Mouse (Mus musculus) brown adipose tissue, adult 24 weeks (tissue): Measurements from ENCODE around the gene Tnc. TPM values are rescaled to one million over a fixed set of nuclear protein-coding genes. Genes with fewer than 3 reads are reported as not detected.

ENCODE experiments used
- H3K27ac ChIP-seq: fragments of 200-500 bp; replicated peaks from 2 replicates; pipeline ENCODE4 v1.5.1; 2012; ENCODE audit warnings: low read depth, mild to moderate bottlenecking, low read length
- H3K4me1 ChIP-seq: fragments of 200-500 bp; 2 replicates; pipeline ENCODE4 v1.6.1; 2012; ENCODE audit warnings: low read length, mixed read lengths; ENCODE audit not compliant: control insufficient read depth, insufficient read depth, insufficient read length
- H3K4me3 ChIP-seq: fragments of 200-500 bp; 2 replicates; pipeline ENCODE4 v1.5.1; 2012; ENCODE audit warnings: low read depth, mild to moderate bottlenecking, low read length, moderate library complexity; ENCODE audit not compliant: insufficient read depth
- polyA plus RNA-seq: library from polyadenylated mRNA; stranded (reverse); fragments of >200 nt; gene quantifications from 2 replicates; pipeline ENCODE4 v1.2.4, GENCODE M21; 2012; ENCODE audit not compliant: missing spikeins, insufficient read depth, insufficient read length

Gene Tnc
- polyA plus RNA-seq, 1 experiment = 0.28 TPM

- Histone ChIP-seq H3K27ac (no peak overlapping the region), H3K4me1 (no peaks in the 10 kb centered on the region), H3K4me3 (no peak overlapping the region)
Observed at GRCm38 (mm10) chr4:64002168-64002567, 44.6 kb downstream of the Tnc start.

- H3K4me3 ChIP-seq = no peak overlapping the region
- no peak overlapping the region for H3K27ac ChIP-seq
- H3K4me1 ChIP-seq = no peaks in the 10 kb centered on the region
Observed at GRCm38 (mm10) chr4:64000788-64001187, 46.0 kb downstream of the Tnc start.

GRCm38 (mm10) chr4:64000293-64000692, 46.5 kb downstream of the Tnc start:
- no peak overlapping the region for H3K27ac ChIP-seq
- H3K4me1 ChIP-seq = no peaks in the 10 kb centered on the region
- no peak overlapping the region for H3K4me3 ChIP-seq

DNA sequence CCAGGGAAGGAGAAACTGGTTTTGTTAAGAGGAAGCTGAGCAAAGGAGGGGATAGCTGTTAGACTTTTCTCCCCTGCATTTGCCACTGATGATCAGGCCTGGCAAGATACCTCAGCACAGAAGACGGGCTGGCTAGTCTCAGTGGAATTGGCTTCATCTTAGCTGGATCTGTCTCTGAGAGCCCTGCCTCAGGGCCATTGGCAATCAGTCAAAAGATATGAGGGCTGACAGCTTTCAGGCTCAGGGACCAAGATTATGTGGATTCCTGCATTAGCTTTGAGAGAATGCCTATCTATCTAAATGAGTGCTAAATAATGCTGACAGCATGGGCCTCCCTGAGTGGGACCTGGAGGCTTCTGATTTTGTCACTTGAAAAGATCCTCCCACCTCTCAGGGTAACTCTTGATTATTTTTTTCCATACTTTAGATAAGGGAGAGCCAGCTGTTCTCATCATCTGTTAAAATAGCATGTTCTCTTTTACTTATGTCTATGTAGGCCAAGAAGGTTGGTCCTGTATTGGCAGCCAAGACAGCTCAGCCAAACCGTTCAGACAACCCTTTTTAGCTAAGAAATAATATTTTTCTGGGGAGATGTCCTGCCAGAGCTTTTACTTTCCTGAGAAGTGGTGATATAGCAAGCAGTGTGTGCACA, 53.2 kb downstream of the Tnc start:
- Histone ChIP-seq H3K4me1 (no peaks in the 10 kb centered on the region), H3K27ac (no peak overlapping the region), H3K4me3 (no peak overlapping the region)

DNA sequence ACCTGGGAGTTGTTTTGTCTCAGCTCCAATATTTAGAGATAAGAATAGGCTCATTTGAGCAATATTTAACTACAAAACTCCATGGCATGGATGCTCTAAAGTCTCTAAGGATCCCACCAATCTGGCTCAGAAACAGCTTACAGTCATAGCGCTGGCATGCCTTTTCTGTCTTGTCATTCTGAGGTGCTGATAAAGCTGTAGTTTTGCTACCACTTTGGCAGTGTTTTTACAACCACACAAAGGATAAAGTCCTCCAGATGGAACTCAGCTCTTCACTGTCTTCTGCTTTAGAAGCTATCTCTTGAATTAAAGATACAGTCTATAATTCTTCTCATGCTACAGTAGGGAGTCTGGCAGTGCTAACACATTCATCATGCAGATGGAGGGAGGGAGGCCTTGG, 56.6 kb downstream of the Tnc start:
- Histone ChIP-seq H3K4me3 (no peak overlapping the region), H3K27ac (no peak overlapping the region), H3K4me1 (no peaks in the 10 kb centered on the region)

GRCm38 (mm10) chr4:63988090-63988489, 58.7 kb downstream of the Tnc start:
- Histone ChIP-seq H3K4me1 (no peaks in the 10 kb centered on the region), H3K4me3 (no peak overlapping the region), H3K27ac (no peak overlapping the region)

- Histone ChIP-seq H3K4me3 (no peak overlapping the region), H3K27ac (no peak overlapping the region), H3K4me1 (no peaks in the 10 kb centered on the region)
Observed at GRCm38 (mm10) chr4:63986576-63986975, 60.2 kb downstream of the Tnc start.

GRCm38 (mm10) chr4:63983098-63983445, 63.7 kb downstream of the Tnc start:
- H3K27ac ChIP-seq = no peak overlapping the region
- H3K4me1 ChIP-seq = peaks cover 12% of the 10 kb centered on the region
- no peak overlapping the region for H3K4me3 ChIP-seq

GRCm38 (mm10) chr4:63982425-63983097, 64.3 kb downstream of the Tnc start:
- no peak overlapping the region for H3K27ac ChIP-seq
- no peak overlapping the region for H3K4me3 ChIP-seq
- H3K4me1 ChIP-seq = peaks cover 12% of the 10 kb centered on the region

DNA sequence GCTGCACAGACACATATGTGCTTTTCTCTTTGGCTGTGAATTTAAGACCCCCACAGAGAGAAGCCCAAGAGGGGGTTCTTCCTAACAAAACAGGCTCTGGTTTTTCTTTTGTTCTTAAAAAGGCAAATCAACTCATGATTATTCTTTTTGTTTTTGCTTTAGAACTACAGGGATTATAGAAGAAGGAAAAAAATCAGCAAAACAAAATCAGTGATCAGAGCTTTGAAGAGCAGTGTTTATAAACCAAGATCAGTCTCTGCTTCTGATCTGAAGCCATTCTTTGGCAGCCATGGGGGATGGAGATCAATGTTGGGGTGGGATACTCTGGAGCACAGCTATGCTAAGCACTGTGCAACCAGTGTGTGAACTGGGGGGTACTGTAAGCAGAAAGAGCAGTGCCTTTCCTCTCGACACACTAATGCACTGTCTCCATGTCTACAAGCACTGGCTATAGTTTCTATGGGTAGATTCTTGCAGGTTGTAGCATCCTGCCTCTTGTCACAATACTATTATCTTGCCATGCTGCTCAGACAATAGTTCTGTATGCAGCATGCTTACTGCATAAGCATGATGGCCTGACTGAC, 66.5 kb downstream of the Tnc start:
- Histone ChIP-seq H3K4me3 (no peak overlapping the region), H3K4me1 (peaks cover 12% of the 10 kb centered on the region), H3K27ac (no peak overlapping the region)

GRCm38 (mm10) chr4:63979635-63980034, 67.2 kb downstream of the Tnc start:
- H3K4me3 ChIP-seq = no peak overlapping the region
- no peak overlapping the region for H3K27ac ChIP-seq
- peaks cover 12% of the 10 kb centered on the region for H3K4me1 ChIP-seq

DNA sequence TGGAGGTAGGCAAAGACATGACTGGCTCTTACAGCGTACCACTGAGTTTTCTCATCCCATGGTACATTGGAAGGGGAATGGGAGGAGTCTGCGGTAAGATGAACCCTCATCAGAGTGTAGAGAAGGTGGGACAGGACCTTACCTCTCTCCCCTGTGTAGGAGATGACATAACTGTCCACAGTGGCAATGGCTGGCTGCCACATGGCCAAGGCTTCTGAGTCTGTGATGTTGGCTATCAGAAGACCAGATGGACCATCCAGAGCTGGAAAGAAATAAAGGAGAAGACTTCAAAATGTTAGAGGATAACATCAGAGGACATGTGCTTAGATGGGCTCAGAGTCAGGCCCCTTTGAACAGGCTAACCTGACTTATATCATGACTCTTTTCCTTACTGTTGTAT, 74.3 kb downstream of the Tnc start:
- H3K4me3 ChIP-seq = no peak overlapping the region
- no peaks in the 10 kb centered on the region; the same call in 1 of the 2 replicates for H3K4me1 ChIP-seq

GRCm38 (mm10) chr4:63971762-63972161, 75.1 kb downstream of the Tnc start:
- H3K4me3 ChIP-seq = no peak overlapping the region
- H3K27ac ChIP-seq = no peak overlapping the region
- no peaks in the 10 kb centered on the region; the same call in 1 of the 2 replicates for H3K4me1 ChIP-seq

More for the DNA sequence above, 74.3 kb downstream of the Tnc start:
- H3K27ac ChIP-seq = no peak overlapping the region

DNA sequence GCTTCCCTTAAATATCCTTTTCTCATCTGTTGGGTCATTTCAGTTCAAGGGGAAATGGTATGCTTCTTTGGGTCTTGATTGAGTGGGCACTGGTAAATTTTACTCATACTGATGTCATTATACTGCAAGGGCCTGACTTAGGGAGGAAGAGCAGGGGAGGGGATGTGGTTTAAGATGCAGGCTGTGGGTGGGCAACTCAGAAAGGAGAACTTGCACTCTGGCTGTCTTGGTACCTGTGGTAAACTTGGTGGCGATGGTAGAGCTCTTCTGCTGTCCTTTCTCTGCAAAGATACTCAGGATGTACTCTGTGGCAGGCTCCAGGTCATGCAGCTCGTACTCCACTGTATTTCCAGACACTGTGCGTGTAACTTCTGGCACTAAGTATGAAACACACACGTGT, 75.9 kb downstream of the Tnc start:
- Histone ChIP-seq H3K4me1 (no peaks in the 10 kb centered on the region; the same call in 1 of the 2 replicates), H3K4me3 (no peak overlapping the region), H3K27ac (no peak overlapping the region)

DNA sequence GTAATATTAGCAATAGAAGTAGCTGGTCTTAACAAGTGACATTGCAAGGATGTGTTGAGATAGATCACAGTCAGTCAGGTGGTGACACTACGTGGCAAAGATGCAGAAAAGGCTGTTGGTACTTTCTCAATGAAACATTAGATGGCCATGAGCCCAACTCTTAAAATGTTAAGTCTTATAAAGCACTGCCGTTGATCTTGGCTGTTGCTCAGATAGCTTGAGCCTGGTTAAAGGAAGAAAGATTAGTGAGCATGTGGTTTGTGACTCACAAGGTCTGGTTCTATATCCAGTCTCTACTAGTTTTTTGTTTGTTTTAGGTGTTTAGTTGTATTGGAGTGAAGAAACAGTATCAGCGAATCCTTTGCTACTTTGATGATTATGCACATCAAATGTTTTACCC, 76.9 kb downstream of the Tnc start:
- Histone ChIP-seq H3K27ac (no peak overlapping the region), H3K4me1 (no peaks in the 10 kb centered on the region; the same call in 1 of the 2 replicates), H3K4me3 (no peak overlapping the region)

DNA sequence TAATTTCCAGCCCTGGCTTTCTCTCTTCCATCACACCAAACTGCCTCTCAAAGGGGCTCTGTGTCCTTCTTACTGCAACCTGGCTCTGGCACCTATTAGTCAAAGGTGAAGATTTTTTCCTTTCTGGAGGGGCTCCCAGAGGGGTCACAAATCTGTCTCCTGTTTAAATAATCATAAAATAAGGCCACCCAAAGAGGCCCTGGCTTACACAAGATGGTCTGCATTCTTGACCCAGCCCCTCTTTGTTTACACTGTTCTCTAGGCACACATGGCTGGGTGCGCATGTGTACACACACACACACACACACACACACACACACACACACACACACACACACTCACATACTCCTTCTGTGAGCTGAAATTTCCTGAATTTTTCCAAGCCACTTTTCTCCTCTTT, 83.4 kb downstream of the Tnc start:
- Histone ChIP-seq H3K4me3 (no peak overlapping the region), H3K27ac (no peak overlapping the region), H3K4me1 (no peaks in the 10 kb centered on the region)
